Mouse (Mus musculus): ENCODE measurements around the gene Plppr3. TPM values are rescaled to one million over a fixed set of nuclear protein-coding genes. Genes with fewer than 3 reads are reported as not detected.
A peak's percentile ranks its signal among the peaks of the same experiment; 100 is the strongest.

Plppr3 gene
- polyA plus RNA-seq, 1 experiment from 2014 or later = 102 TPM

DNA sequence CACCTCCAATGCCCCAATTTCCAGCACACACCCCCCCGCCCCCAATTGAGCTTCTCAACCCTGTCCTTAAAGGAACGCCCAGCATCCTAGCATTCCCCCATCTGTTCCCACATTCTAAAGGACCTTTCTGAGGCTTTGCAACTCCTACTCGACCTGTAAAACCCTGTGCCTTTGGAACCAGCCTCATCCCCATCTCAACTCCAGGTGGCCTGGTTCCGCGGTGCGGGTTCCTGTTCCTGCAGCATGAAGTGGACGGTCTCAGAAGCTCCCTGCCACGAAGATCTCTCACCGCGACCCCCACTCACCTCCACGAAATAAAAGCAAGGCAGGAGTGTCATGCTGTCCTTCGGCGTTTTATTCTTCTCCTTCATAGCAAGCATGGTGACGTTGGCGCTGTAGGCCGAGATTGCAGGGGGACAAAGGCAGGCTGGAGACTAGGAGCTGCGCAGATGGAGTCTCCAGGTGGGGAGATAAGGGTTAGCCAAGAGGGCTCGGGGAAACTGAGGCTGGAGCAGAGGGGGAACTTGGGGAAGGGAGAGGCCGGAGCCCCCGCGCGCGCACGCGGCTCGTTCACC lies 632 bp downstream of the Plppr3 start:
- Histone ChIP-seq H3K27ac (peak overlapping the region; percentile 97), H3K27me3 (ENCODE audit: poor library complexity, severe bottlenecking) (peaks cover 19% of the 10 kb centered on the region), H3K36me3 (replicated peaks) (peaks cover 40% of the 10 kb centered on the region), H3K4me1 (peaks cover 47% of the 10 kb centered on the region), H3K9me3 (no peaks in the 10 kb centered on the region), H3K4me3 (peak overlapping the region; percentile 71)
- 3% methylated on average over 26 of the region's 26 CpGs for WGBS
- DNase-seq (ENCODE audit: extremely low spot score, low spot score) = no peak

- no peak for DNase-seq (ENCODE audit: extremely low spot score, low spot score)
- Histone ChIP-seq H3K27ac (peak overlapping the region; percentile 97), H3K4me3 (peak overlapping the region; percentile 71), H3K9me3 (no peaks in the 10 kb centered on the region), H3K36me3 (replicated peaks) (peaks cover 43% of the 10 kb centered on the region), H3K4me1 (peaks cover 47% of the 10 kb centered on the region), H3K27me3 (ENCODE audit: poor library complexity, severe bottlenecking) (peaks cover 19% of the 10 kb centered on the region)
- WGBS = 21% methylated on average over 6 of the region's 6 CpGs
Measured at GRCm38 (mm10) chr10:79873313-79873712, 1.1 kb downstream of the Plppr3 start.

GRCm38 (mm10) chr10:79872862-79873261 lies 1.6 kb downstream of the Plppr3 start:
- no peak for DNase-seq (ENCODE audit: extremely low spot score, low spot score)
- Histone ChIP-seq H3K9me3 (no peaks in the 10 kb centered on the region), H3K4me3 (peak overlapping the region; percentile 71), H3K27ac (peak overlapping the region; percentile 97), H3K27me3 (ENCODE audit: poor library complexity, severe bottlenecking) (peaks cover 19% of the 10 kb centered on the region), H3K36me3 (replicated peaks) (peaks cover 46% of the 10 kb centered on the region), H3K4me1 (peaks cover 45% of the 10 kb centered on the region)
- 40% methylated on average over 3 of the region's 3 CpGs for WGBS

DNA sequence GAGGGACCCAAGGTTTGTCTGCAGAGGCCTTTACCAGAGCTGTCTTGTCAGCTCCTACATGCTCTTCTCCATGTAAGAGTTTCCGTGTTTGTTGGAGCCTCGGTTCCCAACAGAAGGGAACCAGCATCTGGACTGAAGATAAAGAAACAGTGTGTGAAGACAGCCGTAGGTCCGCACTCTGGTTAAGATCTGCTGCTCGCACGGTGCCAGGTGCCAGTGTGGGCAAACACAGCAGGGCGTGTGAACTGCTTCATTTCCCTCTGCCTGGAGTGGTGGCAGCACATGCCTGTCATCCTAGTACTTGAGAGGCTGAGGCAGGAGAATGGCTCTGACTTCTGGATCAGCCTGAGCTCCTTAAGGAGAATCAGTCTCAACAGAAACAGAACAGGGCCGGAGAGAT lies 2.6 kb downstream of the Plppr3 start:
- H3K4me1 ChIP-seq = peaks cover 41% of the 10 kb centered on the region
- no peak overlapping the region for H3K27ac ChIP-seq
- WGBS = 93% methylated on average over 8 of the region's 8 CpGs
- peaks cover 14% of the 10 kb centered on the region for H3K27me3 ChIP-seq (ENCODE audit: poor library complexity, severe bottlenecking)
- peaks cover 54% of the 10 kb centered on the region for H3K36me3 ChIP-seq (replicated peaks)
- no peak for DNase-seq (ENCODE audit: extremely low spot score, low spot score)
- no peak overlapping the region for H3K4me3 ChIP-seq
- H3K9me3 ChIP-seq = no peaks in the 10 kb centered on the region

DNA sequence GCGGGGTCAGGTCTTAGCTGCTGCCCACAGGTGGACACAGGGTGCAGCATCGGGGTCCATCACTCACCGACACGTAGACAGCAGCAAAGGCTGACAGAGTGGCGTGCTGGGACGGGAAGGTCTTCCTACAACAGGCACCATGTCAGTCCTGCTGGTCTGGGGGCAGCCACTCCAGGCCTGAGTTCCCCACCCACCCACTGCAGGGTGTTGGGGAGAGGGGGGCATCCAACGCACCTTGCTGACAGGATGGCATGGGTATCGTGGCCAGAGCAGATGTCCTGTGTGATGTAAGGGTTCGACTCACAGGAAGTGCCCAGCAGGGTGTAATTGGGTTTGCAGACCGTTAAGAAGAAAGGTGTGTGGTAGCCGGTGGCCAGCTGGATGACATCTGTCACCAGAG lies 7.8 kb downstream of the Plppr3 start:
- Histone ChIP-seq H3K36me3 (replicated peaks) (peaks cover 92% of the 10 kb centered on the region), H3K27me3 (ENCODE audit: poor library complexity, severe bottlenecking) (no peaks in the 10 kb centered on the region), H3K4me3 (peak overlapping the region; percentile 8; the same call in 1 of the 2 replicates), H3K9me3 (no peaks in the 10 kb centered on the region), H3K27ac (no peak overlapping the region), H3K4me1 (peaks cover 28% of the 10 kb centered on the region)
- WGBS = 89% methylated on average over 11 of the region's 11 CpGs
- DNase-seq (ENCODE audit: extremely low spot score, low spot score) = no peak

DNA sequence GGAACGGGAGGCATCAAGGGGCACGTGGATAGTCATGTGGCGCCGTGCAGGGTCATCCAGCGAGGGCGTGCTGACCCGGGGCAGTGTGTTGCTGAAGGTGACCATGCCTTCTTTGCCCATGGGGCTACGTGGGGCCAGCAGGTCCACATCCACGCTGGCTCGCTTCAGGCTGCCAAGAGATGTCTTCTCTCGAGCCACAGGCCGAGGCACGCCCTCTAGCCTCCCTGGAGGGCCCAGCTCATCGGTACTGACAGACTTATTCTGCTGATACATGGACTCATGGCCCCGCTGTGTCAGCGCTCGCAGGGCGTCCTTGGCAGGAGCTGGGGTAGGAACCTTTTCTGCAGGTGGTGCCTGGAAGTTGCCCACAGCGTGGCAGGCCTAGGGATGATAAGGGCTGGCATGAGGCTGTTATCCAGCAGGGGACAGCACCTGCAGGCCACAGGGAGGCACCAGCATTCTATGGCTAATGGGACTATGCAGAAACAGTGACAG lies 8.6 kb downstream of the Plppr3 start:
- 83% methylated on average over 19 of the region's 19 CpGs for WGBS
- no peaks in the 10 kb centered on the region for H3K27me3 ChIP-seq (ENCODE audit: poor library complexity, severe bottlenecking)
- H3K36me3 ChIP-seq (replicated peaks) = peaks cover 92% of the 10 kb centered on the region
- H3K4me3 ChIP-seq = peak overlapping the region; percentile 14; the same call in 1 of the 2 replicates
- peak overlapping the region; percentile 44 for H3K27ac ChIP-seq
- no peak for DNase-seq (ENCODE audit: extremely low spot score, low spot score)
- no peaks in the 10 kb centered on the region for H3K9me3 ChIP-seq
- peaks cover 32% of the 10 kb centered on the region for H3K4me1 ChIP-seq

DNA sequence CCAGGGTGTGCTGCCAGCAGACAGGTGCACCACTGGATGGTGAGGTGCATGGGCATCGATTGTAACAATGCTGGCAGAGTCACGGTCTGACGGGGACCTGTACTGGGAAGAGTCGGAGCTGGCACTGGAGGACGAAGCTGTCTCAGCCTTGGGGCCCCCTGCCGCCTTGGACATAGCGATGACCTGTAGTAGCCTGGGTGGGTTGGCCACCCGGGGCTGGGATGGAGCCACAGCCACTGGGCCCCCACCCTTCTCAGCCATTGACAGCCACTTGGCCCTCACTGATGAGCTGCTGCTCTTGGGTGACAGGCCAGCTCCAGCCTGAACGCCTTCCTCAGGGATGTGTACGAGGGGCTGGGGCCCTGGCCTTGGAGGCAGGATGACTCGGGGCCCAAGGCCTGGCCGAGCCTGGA lies 9.2 kb downstream of the Plppr3 start:
- peak overlapping the region; percentile 14; the same call in 1 of the 2 replicates for H3K4me3 ChIP-seq
- no peaks in the 10 kb centered on the region for H3K9me3 ChIP-seq
- peaks cover 34% of the 10 kb centered on the region for H3K4me1 ChIP-seq
- peak overlapping the region; percentile 44; the same call in 1 of the 2 replicates for H3K27ac ChIP-seq
- H3K36me3 ChIP-seq (replicated peaks) = peaks cover 94% of the 10 kb centered on the region
- no peak for DNase-seq (ENCODE audit: extremely low spot score, low spot score)
- H3K27me3 ChIP-seq (ENCODE audit: poor library complexity, severe bottlenecking) = no peaks in the 10 kb centered on the region
- 73% methylated on average over 12 of the region's 12 CpGs for WGBS

DNA sequence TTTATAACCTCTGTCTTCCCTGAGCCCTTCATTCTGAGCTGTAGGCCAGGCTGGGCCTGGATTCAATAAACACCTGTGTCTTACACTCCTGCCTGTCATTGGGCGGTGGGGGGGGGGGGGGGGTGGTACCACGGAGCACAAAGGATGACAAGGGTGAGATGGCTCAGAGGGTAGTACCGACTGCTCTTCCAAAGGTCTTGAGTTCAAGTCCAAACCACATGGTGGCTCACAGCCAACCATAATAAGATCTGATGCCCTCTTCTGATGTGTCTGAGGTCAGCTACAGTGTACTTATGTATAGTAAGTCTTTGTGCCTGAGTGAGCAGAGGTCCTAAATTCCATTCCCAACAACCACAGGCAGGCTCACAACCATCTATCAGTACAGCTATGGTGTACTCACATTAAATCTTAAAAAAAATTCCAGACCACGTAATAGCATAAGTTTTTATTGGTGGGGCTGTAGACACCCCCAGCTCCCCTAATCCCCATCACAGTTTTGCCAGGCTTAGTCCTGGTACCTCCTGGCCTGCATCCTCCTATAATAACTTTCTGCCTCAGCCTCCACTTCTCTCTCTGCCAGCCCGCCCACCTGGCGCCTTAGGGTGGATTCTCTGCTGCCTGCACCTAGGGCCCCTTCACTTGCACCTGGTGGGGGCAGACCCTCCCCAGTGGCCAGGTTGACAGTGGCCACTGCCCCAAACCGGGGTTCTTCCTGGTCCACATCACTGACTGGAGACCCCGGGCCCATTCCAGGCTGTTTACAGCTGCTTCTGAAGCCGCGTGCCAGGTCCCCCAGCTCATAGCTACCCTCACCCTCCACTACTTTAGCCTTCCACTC lies 9.9 kb downstream of the Plppr3 start:
- Histone ChIP-seq H3K36me3 (replicated peaks) (peaks cover 94% of the 10 kb centered on the region), H3K27me3 (ENCODE audit: poor library complexity, severe bottlenecking) (no peaks in the 10 kb centered on the region), H3K9me3 (no peaks in the 10 kb centered on the region), H3K27ac (peak overlapping the region; percentile 44; the same call in 1 of the 2 replicates), H3K4me1 (peaks cover 35% of the 10 kb centered on the region), H3K4me3 (peak overlapping the region; percentile 14; the same call in 1 of the 2 replicates)
- 61% methylated on average over 10 of the region's 10 CpGs for WGBS
- DNase-seq (ENCODE audit: extremely low spot score, low spot score) = no peak

DNA sequence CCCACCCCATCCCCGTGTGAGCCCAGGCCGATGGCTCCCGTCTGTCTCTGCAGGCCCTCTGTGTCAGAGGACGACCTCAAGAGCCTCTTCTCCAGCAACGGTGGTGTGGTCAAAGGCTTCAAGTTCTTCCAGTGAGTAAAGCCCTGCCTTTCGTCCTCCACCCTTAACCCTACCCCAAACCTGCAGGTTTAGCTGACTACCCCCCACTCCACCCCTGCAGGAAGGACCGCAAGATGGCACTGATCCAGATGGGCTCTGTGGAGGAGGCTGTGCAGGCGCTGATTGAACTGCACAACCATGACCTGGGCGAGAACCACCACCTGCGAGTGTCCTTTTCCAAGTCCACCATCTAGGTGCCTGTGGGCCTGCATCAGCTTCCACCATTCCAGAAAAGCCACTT lies 11.5 kb downstream of the Plppr3 start:
- Histone ChIP-seq H3K9me3 (no peaks in the 10 kb centered on the region), H3K27me3 (ENCODE audit: poor library complexity, severe bottlenecking) (no peaks in the 10 kb centered on the region), H3K36me3 (replicated peaks) (peaks cover 97% of the 10 kb centered on the region), H3K27ac (no peak overlapping the region), H3K4me3 (peak overlapping the region; percentile 5; the same call in 1 of the 2 replicates), H3K4me1 (peaks cover 44% of the 10 kb centered on the region)
- WGBS = 85% methylated on average over 10 of the region's 10 CpGs
- DNase-seq (ENCODE audit: extremely low spot score, low spot score) = no peak

GRCm38 (mm10) chr10:79862049-79862788 lies 12.2 kb downstream of the Plppr3 start:
- H3K27ac ChIP-seq = no peak overlapping the region
- peak overlapping the region; percentile 5; the same call in 1 of the 2 replicates for H3K4me3 ChIP-seq
- no peaks in the 10 kb centered on the region for H3K27me3 ChIP-seq (ENCODE audit: poor library complexity, severe bottlenecking)
- peaks cover 100% of the 10 kb centered on the region for H3K36me3 ChIP-seq (replicated peaks)
- H3K4me1 ChIP-seq = peaks cover 48% of the 10 kb centered on the region
- DNase-seq (ENCODE audit: extremely low spot score, low spot score) = no peak
- no peaks in the 10 kb centered on the region for H3K9me3 ChIP-seq
- WGBS = 92% methylated on average over 23 of the region's 23 CpGs

DNA sequence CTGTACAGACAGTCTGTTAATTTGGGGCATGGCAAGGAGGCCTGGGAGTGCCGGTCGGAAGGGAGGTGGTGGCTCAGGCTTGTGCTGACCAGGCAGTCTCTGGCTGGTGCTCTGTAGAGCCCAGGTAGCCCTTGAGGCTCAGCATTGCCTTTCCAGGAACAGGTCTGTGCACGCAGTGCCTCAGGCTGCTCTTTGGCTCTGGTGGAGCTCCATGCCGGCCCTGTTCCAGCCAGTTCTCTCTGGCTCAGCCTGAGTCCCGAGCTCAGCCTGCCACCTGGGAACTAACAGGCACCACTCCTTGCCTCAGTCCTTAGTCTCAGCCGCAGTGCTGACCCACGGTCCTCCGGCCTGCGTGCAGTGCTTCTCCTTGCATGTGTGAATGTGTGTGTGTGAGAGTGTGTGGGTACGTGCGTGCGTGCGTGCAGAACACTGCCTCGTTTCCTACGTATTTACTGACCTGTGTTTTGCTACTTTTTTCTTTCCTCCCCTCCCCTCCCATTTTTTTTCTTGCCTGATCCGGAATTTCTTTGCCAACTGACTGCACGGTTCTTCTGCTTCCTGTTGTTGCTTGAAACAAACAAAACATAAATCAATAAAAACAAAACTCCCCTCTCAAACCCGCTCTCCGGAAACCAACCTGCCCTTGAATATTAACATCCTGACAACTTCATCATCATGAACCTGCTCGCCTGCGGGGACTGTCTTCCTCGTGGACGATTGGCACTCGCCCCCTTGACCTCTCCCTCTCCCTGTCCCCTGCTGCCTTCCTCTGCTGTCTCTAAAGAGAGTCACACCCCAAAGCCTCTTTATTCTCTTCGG lies 13.0 kb downstream of the Plppr3 start:
- H3K9me3 ChIP-seq = no peaks in the 10 kb centered on the region
- WGBS = 89% methylated on average over 25 of the region's 25 CpGs
- H3K36me3 ChIP-seq (replicated peaks) = peaks cover 100% of the 10 kb centered on the region
- H3K27me3 ChIP-seq (ENCODE audit: poor library complexity, severe bottlenecking) = no peaks in the 10 kb centered on the region
- H3K4me1 ChIP-seq = peaks cover 48% of the 10 kb centered on the region
- H3K4me3 ChIP-seq = no peak overlapping the region
- no peak overlapping the region for H3K27ac ChIP-seq
- no peak for DNase-seq (ENCODE audit: extremely low spot score, low spot score)
